Mouse (Mus musculus): Measurements from ENCODE around the gene Tjp2.

DNA sequence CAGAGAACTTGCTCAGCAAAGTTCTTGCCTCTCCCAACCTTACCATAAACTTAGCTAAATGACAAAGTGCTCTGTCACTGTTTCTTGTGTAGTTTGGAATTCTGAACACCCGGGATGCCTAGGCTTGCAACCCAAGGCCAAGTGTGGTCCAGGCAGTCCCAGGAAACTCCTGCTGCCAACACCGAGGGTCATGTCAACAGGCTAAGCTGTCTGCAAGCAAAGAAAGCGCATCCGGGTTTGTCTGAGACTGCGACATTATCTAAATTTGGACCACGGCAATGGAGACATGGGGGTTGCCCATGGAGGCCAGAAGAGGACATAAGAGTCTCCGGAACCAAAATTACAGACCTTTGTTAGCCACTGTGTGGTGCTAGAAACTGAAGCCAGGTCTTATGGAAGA is 80.8 kb downstream of the Tjp2 start:
- TF ChIP-seq POLR2A (IDR thresholded peaks at IDR 0.05; ENCODE audit: borderline replicate concordance, control insufficient read depth, low read depth, low read length) = no peak
- TF ChIP-seq CTCF (IDR thresholded peaks at IDR 0.05; ENCODE audit: control insufficient read depth, insufficient read depth, low read length) = no peak

Data from bone marrow, adult 2 months (tissue).